Mouse (Mus musculus): Measurements from ENCODE around the gene Pitpnm2.
A peak's percentile ranks its signal among the peaks of the same experiment; 100 is the strongest.
"Not testable (repeated sequence)": the region's sequence is repeated elsewhere in the genome, so short reads cannot be mapped to it uniquely, and the experiment has no call there.

Gene Pitpnm2

DNA sequence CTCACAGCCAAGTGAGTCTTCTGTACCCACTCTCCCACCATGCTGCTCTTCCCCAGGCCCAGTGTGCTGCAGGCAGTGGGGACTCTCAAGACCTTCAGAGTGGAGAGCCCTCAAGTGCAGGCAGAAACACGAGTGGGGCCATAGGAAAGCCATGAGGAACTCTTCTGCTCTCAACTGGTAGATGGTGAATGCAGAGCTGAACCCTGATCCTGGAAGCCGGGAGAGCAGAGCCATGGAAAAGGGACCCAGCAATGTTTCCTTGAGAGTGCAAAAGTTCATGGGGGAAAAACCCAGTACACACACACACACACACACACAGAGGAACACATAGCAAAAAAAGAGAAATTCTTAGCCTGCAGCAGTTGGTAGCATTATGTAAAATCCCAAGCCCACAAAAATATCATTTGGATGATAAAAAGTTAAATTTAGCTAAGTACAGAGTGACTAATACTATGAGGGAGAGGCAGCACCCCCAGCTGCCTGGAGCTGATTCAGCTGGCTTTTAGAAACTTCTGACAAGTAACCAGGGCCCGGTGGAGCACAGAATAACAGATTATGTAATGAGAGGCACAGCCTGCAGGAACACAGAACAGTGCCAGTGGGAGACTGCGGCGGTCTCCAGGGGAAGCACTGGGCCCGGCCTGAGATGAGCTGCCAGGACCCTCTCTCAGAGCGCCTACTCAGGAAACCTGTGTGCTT lies 28.4 kb downstream of the Pitpnm2 start:
- DNase-seq (ENCODE audit: low spot score): peak; percentile 70

DNA sequence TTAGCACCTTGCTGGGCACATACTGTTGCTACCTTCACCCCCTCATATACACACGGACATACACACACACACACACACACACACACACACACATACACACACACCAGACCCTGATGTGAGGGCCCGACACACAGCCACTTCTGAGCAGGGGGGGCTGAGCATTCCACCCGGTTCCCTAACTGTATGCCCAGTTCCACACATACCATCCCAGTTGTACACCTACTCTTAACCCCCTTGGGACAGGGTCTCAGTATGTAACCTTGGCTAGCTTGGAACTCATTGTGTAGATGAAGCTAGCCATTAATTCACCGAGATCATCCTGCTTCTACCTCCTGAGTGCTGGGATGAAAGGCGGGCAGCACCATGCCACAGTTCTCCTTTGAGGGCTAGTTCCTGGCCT lies 29.0 kb downstream of the Pitpnm2 start:
- DNase-seq (ENCODE audit: low spot score): no peak

DNA sequence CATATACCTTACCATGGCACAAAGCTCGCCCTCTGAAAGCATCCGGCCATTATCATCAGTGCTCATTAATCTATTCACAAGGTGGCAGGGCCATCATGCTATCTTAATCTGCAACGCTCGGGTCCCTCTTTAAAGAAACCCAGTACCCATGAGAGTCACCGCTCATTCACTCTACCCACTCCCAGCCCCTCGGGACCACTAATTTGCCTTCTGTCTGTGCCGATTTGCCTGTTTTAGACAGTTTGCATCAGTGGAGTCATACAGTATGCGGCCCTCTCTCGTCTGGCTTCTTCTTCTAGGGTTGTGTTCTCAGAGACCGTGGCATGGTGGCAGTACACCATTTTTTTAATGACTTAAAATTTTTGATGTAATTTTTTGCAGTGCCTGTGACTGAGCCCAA lies 30.1 kb downstream of the Pitpnm2 start:
- no peak for DNase-seq (ENCODE audit: low spot score)

DNA sequence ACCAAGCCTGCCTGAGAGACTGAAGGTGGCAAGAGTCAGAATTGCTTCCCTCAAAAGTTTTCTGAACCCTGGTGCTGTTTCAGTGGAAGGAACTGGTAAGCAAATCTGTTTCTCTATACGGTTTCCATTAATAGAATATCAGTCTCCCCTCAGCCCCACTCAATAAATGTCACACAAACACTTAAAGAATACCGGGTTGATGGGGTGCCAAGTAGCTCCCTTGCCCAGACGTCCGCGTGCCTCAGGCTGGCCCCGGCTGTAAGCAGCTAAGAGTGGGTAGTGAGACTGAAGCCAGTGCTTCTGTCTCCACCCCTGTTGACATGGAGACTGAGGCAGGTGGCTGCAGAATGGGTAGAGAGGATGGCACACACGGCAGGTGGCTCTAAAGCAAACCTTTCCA lies 30.6 kb downstream of the Pitpnm2 start:
- no peak for DNase-seq (ENCODE audit: low spot score)

DNA sequence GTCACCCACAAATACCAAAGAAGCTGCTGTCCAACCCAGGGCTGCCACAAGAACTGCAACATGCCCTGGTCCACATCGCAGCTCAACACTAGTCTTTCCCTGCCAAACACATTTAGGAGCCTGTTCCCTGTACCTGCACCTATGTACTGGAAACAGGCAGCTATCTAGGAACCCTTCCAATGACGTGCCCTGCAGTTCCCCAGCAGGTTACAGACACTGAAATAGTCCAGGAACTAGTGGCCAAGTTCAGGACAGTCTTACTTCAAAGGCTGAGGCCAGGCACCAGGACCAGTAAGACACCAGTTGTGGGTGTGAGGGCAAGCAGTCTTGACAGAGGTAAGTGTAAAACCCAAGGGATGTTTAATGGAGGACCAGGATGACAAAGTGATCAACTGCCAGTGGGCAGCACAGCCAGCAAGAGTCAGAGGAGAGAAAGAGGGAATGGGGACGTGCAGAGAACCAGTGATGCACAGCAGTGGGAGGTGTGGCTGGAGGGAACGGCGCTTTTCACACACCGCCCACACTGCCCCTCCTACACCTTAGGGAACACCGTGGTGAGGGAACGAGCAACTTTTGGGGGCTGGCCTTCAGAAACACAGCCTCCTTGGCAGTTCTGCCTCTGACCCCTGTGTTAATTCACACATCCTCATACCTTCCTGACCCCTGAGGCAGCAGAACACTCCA lies 31.9 kb downstream of the Pitpnm2 start:
- DNase-seq (ENCODE audit: low spot score): no peak

DNA sequence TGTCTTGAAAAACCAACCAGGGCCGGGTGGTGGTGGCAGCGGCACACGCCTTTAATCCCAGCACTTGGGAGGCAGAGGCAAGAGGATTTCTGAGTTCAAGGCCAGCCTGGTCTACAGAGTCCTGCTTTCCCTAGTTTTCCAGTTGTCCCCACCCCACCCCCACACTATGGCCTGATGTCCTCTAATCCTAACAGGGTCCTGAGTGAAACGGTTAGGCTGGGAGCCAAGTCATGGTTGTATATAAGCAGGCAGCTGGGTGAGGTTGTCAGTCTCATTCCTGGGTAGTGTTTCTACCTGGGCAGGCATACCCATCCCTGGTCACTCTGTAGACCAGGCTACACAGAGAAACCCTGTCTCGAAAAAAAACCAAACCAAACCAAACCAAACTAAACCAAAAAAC lies 32.5 kb downstream of the Pitpnm2 start:
- not testable (repeated sequence) for DNase-seq (ENCODE audit: low spot score)

DNA sequence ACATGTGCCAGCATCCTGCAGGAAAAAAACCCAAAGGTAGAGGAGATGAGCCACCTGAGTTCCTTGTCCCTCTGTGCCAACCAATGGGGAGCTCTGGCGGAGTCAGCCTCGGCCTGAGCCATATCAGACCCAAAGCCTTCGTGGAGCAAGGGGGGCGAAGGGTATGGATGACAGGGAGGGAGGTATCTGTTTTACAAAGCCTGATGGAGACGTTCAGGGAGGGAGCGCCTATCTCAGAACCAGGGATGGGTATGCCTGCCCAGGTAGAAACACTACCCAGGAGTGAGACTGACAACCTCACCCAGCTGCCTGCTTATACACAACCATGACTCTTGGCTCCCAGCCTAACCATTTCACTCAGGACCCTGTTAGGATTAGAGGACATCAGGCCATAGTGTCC lies 33.2 kb downstream of the Pitpnm2 start:
- no peak for DNase-seq (ENCODE audit: low spot score)

DNA sequence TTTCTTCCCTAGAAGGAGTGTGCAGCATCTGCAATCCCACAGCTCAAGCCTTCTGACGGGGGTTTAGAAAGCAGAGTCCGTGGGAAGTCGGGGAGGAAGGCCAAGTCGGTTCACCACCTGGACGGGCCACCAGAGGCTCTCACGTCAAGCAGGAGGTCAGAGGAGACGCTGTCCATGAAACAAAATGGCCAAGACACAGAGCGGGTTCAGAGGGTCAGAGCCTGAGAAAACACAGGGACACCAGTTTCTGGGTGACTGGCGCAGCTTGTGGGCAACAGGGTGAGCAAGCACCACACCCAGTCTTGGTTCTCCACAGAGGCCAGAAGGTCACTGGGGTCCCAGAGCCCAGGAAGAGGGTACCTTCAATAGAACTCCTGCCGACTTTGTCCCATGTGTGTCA lies 33.9 kb downstream of the Pitpnm2 start:
- DNase-seq (ENCODE audit: low spot score): no peak

DNA sequence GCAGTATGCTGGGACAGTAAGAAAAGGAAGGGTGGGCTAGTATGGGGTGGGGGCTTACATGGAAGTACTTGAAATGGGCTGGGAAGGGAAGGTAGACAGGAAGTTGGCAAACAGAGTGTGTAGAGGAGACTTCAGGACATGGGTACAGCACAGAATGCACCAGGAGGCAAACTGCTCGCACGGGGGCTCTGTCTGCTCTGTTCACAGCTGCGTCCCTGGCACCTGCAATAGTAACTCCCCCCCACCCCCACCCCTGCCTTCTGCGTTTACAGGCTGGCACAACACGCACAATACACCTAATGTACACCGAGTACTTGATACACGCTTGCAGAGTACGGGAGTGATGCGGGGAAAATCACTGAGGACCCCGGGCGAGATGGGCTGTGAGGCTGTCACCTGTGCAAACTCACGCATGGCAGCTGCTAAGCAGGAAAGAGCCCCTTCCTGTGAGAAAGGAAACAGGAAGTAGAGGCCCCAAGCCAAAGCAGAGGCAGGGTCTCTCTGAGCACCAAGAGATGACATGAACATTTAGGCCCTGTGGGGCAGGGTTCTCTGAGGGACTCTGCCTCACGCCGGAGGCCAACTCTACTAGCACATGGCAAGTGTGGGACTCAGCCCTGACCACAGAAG lies 34.9 kb downstream of the Pitpnm2 start:
- no peak for DNase-seq (ENCODE audit: low spot score)

DNA sequence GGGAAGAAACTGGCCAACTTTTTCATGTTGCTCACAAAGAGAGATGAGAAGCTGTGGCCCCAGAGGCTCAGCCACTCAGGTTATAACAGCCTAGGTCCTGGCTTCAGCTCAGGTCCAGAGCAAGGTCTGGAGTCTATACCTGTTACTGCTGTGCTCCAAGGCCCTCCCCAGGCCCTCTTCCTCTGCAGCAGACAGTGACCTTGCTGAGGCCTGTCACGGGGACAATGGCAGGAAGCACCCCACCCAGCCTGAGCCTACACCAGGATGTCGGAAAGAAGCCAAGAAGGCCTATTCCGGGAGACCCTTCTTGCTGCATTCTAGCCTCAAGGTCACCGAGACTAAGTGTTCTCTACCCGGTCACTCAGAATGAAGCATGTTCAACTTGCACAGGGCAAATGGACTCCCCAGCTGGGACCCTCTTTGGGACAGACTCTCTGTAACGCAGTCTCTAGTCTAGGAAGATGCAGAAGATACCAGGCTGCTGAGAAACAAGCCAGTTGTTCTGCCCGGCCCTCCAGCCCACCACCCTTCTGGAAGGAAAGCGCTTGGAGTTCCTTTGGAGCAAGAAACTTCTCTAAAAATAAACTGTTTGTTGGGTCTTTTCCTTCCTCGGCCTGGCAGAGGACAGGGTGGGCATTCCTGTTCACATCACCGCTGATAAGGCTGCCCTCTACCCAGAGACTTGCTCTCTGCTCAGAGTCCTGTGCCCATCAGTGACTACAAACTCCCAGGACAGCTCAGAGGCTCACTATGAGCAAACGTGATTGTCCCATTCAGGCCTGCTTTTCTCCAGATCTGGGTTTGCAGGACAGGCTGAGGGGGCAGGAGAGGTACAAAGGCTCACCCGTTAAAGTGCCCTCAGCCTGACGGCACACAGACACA lies 35.7 kb downstream of the Pitpnm2 start:
- DNase-seq (ENCODE audit: low spot score): no peak

DNA sequence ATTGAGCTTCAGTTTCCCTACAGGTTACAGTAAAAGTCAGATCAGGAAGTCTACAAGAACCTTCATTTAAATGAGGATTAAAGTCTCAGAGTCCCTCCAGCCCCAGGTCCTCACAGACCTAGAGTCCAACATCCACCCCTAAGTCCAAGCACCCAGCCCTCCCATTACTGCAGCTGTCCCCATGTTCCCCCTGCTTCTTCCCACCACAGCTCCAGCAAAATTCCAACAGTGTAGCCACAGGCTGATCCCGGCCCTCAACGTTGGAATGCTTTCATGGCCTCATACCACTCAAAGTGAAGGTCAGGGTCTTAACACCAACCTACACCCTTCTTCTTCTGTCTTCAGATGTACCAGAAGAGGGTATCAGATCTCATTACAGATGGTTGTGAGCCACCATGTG lies 37.9 kb downstream of the Pitpnm2 start:
- DNase-seq (ENCODE audit: low spot score): no peak

DNA sequence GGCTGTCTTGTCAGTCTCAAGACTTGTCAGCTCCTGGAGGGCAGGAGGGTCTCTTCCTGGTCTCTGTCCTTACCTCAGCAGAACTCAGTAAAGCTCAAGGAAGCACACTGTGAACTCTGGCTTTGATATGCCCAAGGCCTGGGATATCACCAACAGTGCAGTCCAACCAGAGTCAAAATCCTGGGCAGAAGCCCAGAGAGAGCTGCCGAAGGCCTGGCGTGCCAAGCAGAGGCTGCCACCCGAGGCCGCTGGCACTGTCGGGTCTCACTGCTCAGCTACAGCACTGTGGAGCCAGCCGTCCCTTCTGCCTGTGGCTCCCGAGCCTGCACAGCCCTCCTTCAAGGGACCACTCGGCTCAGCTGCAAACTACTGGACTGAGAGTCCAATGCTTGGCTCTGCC lies 38.3 kb downstream of the Pitpnm2 start:
- DNase-seq (ENCODE audit: low spot score): peak; percentile 67

DNA sequence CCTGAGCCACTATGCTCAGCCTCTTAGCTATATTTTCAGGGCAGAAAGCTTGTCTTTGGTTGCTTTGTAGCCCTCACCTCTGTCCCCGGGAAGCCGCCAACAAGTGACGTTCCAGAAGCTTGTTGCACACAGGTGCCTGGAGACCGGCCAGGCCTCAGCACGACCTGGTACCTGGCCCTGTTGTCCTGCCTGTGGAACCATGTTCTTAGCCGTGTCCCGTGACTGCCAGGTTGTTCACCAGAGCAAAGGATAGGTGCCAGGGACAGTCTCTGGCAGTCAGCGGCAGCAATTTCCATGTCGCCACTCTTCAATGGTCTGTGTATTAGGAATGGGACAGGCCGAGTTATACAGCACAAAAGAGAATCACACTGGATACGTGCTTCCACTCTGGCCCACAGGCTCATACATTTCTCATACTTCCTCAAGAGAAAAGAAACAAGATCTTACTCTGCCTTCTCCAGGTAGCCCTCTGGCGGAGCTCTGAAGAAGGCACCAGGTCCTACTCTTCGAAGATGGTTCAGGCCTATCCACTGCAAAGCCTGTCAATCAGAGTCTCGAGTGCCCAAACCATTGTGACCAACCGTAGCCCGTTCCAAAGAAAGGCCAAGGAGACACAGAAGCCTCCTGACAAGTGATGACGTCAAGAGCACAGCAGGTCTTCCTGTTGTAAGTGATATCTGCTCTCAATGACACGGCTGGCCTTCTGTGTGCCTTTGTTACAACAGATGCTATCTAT lies 39.1 kb downstream of the Pitpnm2 start:
- DNase-seq (ENCODE audit: low spot score): no peak

DNA sequence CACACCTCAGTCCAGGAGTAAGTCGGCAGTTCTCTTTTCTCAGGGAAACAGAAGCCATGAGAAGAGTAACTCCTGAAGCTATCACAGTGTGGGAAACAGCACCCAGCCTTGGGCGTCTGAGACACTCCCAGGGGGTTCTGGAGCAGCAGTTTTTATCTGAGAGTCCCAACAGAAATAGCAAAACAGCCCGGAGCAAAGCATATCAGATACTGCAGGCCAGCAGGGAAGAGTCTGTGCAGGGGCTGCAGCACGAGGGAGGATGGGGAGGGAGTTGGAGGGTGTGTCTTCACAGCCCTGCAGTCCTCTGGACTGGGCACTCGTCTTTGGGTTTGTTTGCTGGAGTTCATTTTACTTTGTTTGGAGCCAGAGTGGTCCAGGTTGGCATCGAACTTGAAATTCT lies 39.7 kb downstream of the Pitpnm2 start:
- no peak for DNase-seq (ENCODE audit: low spot score)

DNA sequence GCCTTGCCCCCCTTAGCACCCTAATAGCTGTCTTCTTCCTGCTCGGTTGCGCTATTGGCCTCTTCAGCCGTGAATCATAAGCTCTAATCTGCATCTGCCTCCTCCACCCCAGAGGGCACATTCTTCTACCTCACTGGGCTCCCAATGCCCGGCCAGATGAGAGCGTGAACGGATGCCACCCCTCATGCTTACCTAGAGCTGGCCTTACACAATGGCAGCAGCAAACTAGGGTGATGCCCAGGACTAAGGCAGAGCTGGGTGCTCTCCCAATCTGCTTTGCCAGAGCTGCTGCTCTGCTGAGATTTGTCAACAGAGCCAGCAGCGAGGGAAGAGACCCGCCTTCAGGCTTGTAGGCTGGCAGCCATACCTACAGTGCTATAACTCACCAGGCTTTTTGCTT lies 41.5 kb downstream of the Pitpnm2 start:
- DNase-seq (ENCODE audit: low spot score): no peak

DNA sequence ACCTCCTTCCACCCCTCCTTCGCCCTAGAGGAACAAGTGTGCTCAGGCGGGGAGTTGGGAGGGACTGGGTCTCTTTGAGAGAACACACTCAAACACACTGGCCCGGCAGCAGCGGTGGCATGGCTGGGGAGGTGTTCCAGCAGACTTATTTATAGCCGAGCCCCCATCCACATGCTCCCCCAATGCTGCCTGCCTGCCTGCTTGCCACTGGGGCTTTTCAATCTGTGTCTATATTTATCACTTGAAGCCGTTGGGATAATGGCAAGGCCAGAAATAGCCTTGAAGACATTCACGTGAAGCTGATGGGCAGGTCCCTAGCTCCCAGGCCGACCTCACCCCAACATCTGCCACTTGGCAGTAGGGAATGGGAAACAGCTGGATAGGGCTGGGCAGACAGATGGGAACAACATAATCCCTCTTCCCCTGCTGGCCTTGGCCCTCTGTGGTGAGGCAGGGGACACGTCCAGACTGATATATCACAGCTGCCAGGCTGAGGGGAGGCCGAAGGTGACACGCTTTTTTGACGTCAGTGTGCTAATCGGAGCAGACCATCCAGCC lies 43.0 kb downstream of the Pitpnm2 start:
- DNase-seq (ENCODE audit: low spot score): no peak

DNA sequence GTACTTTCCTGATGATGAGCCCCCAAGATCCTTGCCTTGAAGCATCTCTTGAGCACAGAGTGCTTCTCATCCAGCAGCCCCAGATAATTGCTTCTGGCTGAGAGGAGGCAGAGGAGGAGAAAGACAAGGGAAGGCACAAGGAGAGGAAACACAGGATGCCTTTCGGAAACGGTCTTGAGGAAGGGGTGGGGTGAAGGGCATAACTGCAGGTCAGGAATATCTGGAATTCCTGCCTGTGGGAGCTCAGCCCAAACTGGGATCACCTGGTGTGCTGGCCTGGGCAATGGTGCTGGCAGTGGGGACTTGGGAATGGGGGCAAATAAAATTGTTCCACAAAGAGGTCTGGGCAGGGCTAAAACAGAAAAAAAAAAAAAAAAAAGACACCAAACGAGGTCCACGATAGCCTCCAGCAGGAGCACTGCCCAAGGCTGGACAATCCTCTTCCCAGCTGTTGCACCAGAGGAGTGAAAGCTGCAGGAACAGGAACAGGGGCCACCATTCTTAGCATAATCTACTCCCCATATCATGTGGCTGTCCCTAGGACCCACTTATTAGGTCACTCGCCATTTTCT lies 43.7 kb downstream of the Pitpnm2 start:
- DNase-seq (ENCODE audit: low spot score): no peak

DNA sequence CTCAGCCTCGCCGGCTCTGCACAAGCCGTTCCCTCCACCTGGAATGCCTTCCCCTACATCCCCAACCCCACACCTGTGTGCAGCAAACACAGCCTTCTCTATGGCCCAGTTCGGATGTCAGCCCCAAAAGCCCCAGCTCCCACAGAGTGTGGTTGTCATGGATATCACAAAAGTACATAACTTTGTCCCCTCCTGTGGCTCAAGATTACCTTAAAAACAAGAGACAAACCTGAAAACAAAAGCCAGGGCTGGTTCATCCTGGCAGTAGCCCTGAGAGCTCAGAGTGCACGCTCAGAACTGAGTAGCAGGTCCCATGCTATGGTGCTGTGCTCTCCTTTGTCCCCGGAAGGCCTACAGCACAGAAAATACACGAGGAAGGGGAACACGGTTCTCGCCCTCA lies 44.3 kb downstream of the Pitpnm2 start:
- no peak for DNase-seq (ENCODE audit: low spot score)

DNA sequence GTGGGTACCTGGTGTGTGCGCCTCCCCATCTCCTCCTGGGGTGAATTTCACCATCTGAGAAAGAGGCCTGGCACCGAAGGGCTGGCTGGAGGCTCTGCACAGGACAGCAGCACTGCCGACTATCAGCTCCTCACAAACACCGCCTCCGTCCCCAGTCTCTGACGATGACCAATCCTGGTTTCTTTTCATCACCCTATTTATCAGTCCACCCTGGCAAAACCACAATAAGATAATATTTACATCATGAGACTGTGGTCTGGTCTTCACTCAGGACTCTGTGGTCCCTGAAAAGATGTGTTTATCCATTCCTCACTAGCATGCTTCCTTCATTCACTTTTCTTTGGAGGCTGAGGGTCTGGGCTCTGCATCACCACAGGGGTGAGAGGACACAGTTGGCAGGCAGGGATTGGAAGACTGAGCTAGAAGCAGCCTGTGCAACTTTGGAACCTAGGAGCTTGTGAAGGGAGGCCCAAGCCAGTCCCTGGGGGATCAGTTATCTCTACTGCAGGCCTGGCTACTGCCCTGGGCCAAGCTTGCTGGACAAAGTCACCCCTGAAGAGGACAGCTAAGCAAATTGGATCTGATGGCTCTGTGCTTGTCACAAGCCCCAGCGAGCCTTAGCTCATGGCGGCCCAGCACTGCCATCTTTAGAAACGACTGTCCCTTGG lies 45.3 kb downstream of the Pitpnm2 start:
- DNase-seq (ENCODE audit: low spot score): no peak

DNA sequence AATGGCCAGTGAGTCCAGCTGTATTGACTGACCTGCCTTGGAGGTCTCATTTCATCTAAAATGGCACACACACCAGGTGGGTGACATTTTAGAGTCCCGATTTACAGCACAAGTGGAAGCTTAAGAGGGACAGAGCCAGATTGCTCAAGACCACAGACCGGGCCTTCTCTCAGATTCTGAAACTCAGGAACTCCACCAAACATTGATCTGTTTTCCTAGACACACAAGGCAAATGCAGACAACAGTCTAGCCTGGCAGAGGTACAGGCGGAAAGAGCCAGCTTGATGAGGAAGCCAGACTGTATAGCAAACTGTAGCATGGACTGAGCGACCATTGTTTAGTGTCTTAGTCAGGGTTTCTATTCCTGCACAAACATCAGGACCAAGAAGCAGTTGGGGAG lies 46.3 kb downstream of the Pitpnm2 start:
- DNase-seq (ENCODE audit: low spot score): no peak

DNA sequence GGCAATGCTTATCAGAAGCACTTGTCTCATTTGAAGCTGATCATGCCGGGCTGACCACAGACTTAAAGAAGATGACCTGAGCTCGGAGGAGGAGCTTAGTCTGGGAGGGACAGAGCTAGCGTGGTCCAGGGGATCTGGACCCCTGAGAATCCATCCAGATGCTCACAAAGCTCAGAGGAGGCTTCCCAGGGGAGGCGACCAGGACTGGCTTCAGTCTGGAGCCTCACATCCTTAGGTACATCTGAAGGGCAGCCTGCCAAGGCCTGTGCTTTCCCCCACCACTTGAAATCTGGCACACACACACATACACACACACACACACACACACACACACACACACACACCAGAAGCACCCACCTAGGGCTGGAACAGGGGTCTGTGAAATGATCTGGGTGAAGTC lies 47.5 kb downstream of the Pitpnm2 start:
- DNase-seq (ENCODE audit: low spot score): no peak

Measured in testis, postnatal 10 days (tissue).